Mouse (Mus musculus) ZHBTc4 (cell line): ENCODE measurements around the gene Fam213b.

Experiments
- DNase-seq: peaks from one replicate; pipeline ENCODE4 v3.0.0-alpha.2; 2011; ENCODE audit warnings: low read depth, low spot score

Gene Fam213b

DNA sequence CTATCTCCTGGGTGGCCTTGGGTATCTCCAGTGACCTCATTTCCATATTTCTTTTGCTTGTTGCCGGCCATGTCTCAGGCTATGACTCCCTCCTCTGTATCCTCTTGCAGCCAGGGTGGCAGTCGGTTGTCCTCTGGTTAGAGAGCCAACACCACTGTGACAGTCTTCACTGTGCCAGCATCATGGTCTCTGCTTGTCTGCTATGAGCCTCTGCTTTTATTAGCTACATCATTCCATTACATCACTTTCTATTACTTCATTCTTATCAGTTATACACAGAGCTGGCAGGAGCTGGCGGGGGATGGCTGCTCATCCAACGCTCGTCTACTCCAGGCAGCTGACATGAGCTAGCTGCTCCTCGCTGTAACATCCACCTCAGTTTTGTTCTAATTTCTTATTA is 18.2 kb downstream of the Fam213b start:
- no peak for DNase-seq

- DNase-seq, result peak; percentile 95
Measured at GRCm38 (mm10) chr4:154877864-154878548, 20.9 kb downstream of the Fam213b start.

- no peak for DNase-seq
Measured at GRCm38 (mm10) chr4:154873186-154873585, 25.7 kb downstream of the Fam213b start.

DNA sequence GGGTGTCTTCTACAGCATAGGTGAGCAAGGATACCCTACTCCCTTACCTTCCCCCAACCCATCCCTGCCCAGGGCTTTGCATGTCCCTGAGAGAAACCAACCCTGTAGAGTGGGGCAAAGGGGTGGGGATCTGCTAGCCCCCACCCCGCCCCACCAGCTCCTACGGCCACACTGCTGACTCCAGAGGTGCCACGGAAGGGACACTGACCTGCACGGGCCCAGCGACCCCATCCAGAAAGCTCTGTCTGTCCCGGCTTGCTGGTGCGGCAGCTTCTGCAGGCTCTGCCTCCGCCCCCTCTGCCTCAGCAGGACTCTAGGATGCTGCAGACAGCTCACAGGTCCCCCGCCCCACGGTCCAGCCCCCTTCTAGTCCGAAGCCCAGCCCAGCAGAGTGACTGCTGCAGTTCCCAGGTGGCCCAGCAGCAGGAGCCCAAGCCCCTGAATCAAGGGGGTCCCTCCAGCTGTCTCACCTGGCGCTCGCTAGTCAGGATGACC is 27.1 kb downstream of the Fam213b start:
- DNase-seq, result peak; percentile 91

DNA sequence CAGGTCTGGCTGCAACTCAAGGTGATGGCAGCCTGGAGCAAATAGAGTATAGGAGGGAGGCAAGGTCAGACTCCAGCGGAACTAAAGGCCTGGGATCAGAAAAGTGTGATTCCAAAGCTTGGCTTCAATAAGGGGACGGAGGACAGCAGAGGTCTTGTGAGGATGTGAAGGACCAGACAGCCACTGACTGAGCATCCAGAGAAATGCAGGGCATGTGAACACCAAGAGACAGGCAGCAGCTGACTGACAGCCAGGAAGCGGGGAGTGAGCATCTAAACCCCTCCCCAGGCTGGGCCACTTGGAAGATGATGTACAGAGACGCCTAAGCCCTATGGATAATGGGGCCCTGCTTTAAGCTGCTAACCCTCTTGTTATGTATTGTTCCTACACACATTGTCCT is 28.2 kb downstream of the Fam213b start:
- no peak for DNase-seq

GRCm38 (mm10) chr4:154869440-154869839 is 29.5 kb downstream of the Fam213b start, which contains the start of gene Mmel1:
TSS of gene Mmel1 (plus strand) at chr4:154869585.
- no peak for DNase-seq

DNA sequence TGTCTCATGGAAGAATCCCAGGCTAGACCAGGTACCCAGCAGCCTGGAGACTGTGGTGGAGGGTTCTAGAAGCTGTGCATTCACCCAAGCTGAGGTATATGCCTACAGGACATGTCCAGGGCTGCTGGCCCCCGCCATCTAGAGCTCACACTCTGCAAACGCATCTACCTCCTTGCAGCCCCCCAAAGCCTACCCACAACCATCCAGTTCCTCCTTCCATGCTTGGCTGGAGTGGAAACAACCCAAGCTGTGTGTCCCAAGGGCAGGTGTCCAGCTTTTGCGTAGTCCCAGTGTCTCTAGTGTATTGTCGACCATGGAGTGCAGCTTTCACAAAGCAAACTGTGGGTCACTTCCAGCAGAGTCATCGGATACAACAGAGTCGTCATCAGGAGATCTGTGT is 31.7 kb downstream of the Fam213b start:
- no peak for DNase-seq

- DNase-seq, result no peak
Measured at GRCm38 (mm10) chr4:154866391-154866790, 32.5 kb downstream of the Fam213b start.

DNA sequence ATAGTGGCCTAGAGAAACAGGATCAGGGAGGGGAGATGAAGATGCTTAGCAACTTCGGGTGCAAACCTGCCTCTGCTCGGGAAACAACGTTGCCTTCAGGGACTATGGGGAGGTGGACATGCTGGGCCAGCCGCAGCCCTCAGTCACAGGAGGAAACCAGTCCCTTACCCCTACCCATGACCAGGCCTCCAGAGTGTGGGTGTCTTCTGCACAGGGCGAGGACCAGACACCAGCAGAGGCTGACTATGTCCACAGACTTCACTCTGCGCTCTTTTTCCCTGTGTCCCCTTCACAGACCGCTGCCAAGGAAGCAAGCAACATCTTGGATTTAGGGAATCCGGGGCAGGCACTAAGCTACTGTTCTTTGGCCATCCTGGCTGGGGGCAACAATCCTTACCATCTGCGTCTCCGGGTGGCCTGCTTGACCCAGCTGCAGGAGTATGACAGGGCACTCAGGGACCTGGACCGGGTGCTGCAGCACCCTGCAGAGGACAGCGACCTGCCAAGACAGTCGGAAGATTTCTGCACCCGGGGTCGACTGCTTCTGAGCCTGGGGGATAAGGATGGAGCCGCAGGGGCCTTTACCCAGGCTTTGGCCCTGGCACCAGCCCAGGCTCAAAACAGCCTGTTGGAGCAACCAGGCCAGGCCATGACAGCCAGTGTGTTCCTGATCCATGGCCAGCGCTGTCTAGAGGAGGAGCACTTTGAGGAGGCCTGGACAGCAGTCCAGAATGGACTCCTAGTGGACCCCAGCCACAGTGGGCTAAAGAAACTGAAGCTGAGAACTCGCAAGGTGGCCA is 33.8 kb downstream of the Fam213b start:
- DNase-seq, result no peak

GRCm38 (mm10) chr4:154864271-154864771 is 34.6 kb downstream of the Fam213b start:
- peak; percentile 96 for DNase-seq

- DNase-seq, result no peak
Measured at GRCm38 (mm10) chr4:154863436-154863935, 35.4 kb downstream of the Fam213b start.

DNA sequence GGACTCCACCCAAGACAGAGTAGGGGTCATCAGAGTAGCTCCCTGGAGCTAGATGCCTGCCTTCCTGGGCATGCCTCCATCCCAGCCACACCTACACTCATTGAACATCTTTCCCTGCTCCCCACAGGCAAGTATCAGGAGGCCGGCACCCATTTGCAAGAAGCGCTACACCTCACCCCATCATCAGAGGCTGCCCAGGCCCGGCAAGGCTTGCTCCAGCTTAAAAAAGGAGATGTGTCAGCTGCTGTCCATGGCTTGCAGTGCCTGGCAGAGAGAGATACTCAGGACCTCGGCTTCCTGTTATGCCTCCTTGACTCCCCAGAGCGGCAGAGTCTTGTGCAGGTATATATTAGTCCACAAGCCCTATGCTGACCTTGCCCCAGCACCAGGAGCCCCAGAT is 37.0 kb downstream of the Fam213b start:
- no peak for DNase-seq

GRCm38 (mm10) chr4:154858601-154859000 is 40.3 kb downstream of the Fam213b start:
- no peak for DNase-seq

- no peak for DNase-seq
Measured at GRCm38 (mm10) chr4:154857366-154858240, 41.3 kb downstream of the Fam213b start.

DNA sequence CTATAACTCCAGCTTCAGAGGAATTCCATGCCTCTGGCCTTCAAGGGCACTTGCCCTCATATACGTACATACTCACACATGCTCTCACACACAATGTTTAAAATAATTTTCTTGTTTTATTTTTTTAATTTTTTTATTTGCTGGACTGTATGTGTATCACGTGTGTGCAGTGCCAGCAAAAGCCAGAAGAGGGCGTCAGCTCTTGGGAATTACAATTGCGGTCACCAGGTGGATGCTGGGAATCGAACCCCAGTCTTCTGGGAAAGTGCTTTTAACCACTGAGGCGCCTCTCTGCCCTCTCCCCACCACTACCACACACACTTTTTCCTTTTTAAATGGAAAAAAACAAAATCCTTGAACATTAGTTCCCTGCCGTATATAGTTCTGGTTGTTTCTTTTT is 42.1 kb downstream of the Fam213b start:
- DNase-seq, result peak; percentile 59

- no peak for DNase-seq
Measured at GRCm38 (mm10) chr4:154856480-154856837, 42.5 kb downstream of the Fam213b start.

DNA sequence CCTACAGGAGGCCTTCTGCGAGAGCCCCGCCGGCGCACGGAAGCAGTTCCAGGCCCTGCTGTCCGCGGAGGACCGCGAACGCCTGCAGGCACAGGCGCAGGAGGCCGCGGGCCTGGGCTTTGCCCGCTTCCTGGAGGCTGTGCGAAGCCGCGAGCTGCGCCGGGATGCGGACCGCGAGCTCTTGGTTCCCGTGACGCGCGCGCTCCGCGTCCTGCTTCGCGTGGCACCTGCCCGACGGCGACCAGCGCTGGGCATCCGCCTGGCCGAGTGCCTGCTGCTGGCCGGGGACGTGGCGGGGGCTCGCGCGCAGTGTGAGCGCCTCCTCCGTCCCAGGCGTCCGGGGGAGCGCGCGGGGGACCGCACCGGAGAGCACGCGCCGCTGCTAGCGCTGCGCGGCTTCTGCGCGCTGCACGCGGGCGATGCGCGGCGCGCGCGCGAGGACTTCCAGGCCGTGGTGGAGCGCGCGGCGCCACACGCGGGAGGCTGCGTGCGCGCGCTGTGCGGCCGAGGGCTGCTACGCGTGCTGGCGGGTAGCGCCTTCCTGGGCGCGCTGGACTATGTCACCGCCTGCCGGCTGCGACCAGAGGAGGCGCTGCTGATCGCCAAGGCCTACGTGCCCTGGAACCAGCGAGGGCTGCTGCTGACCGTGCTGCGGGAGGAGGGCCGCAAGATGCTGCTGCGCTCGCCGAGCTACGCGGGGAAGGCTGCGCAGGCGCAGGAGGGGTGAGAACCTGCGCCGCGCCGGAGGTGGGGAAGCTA is 43.0 kb downstream of the Fam213b start:
- DNase-seq, result peak; percentile 95

GRCm38 (mm10) chr4:154854676-154855345 is 44.1 kb downstream of the Fam213b start:
- DNase-seq, result peak; percentile 40

DNA sequence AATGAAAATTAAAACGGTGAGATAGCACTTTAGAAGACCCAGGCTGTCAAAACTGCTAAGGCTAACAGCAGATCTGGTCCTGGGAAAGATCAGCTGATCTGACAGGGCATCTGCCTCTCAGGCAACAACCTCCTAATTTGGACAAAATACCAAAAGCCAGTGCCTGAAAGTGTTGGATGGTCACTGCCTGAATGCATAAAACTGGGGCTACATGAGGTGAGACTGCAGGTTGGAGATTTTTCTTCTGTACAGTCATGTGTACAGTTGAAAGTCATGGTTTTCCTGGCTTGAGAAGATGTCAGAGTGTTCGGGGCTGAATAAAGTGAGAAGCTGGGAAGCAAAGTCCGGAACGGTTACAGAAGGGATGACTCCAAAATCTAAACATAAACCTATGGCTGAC is 45.1 kb downstream of the Fam213b start:
- no peak for DNase-seq

- no peak for DNase-seq
Measured at GRCm38 (mm10) chr4:154852696-154853095, 46.2 kb downstream of the Fam213b start.
